Mouse (Mus musculus) gastrocnemius, postnatal 25 days (tissue): Measurements from ENCODE around the gene Cds2. TPM values are rescaled to one million over a fixed set of nuclear protein-coding genes. Genes with fewer than 3 reads are reported as not detected.

ENCODE experiments used
- total RNA-seq, 2 experiments: library from RNA; stranded (reverse); gene quantifications; 1 replicate in 1 of 2; 2 replicates in 1 of 2; pipeline ENCODE4 v1.2.3; 2021

Gene Cds2
- total RNA-seq, 2 experiments from 2014 or later = 12.5 to 16.8 TPM

Other genes starting within 250 kb of the Cds2 start
- 1 to 10 TPM; 5.7 to 6.8 TPM for gene Rassf2, start 232.9 kb upstream of the Cds2 start, total RNA-seq
- gene Slc23a2, start 118.0 kb upstream of the Cds2 start, total RNA-seq = 1 to 10 TPM; 6.7 to 7.5 TPM
- gene Tmem230, start 15.3 kb upstream of the Cds2 start, total RNA-seq = 10 to 100 TPM; 21.1 to 22.5 TPM
- 10 to 100 TPM; 18.4 to 22.9 TPM for gene Pcna, start 9.8 kb upstream of the Cds2 start, total RNA-seq
- gene Prokr2, start 122.3 kb downstream of the Cds2 start, total RNA-seq = not detected